Mouse (Mus musculus) C2C12 (cell line): ENCODE measurements around the gene Lgals8. TPM values are rescaled to one million over a fixed set of nuclear protein-coding genes. Genes with fewer than 3 reads are reported as not detected.

Source experiments
- H3K27me3 ChIP-seq: one replicate; pipeline ENCODE4 v1.6.1; 2011; ENCODE audit not compliant: control insufficient read depth, insufficient read depth, insufficient read length
- H3K36me3 ChIP-seq: one replicate; pipeline ENCODE4 v1.6.1; 2011; ENCODE audit not compliant: control insufficient read depth, insufficient read depth
- H3K4me3 ChIP-seq: one replicate; pipeline ENCODE4 v1.5.1; 2011; ENCODE audit warnings: mild to moderate bottlenecking, control low read depth; ENCODE audit not compliant: poor library complexity, insufficient read depth, severe bottlenecking
- H3K79me2 ChIP-seq: one replicate; pipeline ENCODE4 v1.6.1; 2011; ENCODE audit not compliant: control insufficient read depth, insufficient read depth
- H3K79me3 ChIP-seq: one replicate; pipeline ENCODE4 v1.6.1; 2011; ENCODE audit warnings: low read depth, control low read depth
- H3ac ChIP-seq: one replicate; pipeline ENCODE3; 2011; ENCODE audit warnings: low read depth; ENCODE audit not compliant: control insufficient read depth, insufficient read length
- CEBPB ChIP-seq: IDR thresholded peaks from one replicate; pipeline ENCODE4 v1.6.1; 2011; ENCODE audit warnings: low read depth, mild to moderate bottlenecking, control low read depth, moderate library complexity
- CTCF ChIP-seq: IDR thresholded peaks from one replicate; pipeline ENCODE4 v1.5.1; 2011; ENCODE audit not compliant: control insufficient read depth, insufficient read depth, insufficient read length
- FOSL1 ChIP-seq: IDR thresholded peaks from one replicate; pipeline ENCODE4 v1.8.0; 2011; ENCODE audit warnings: mild to moderate bottlenecking, low read length; ENCODE audit not compliant: poor library complexity, insufficient read depth, severe bottlenecking
- MAX ChIP-seq: IDR thresholded peaks from one replicate; pipeline ENCODE4 v1.6.1; 2011; ENCODE audit warnings: mild to moderate bottlenecking, control low read depth
- MYOD1 ChIP-seq: IDR thresholded peaks from one replicate; pipeline ENCODE4 v1.6.1; 2011; ENCODE audit warnings: low read depth; ENCODE audit not compliant: control insufficient read depth, insufficient read length
- MYOG ChIP-seq: IDR thresholded peaks from one replicate; pipeline ENCODE4 v1.6.1; 2011; ENCODE audit not compliant: control insufficient read depth, insufficient read length; ENCODE audit errors: extremely low read depth
- USF1 ChIP-seq: IDR thresholded peaks from one replicate; pipeline ENCODE4 v1.6.1; 2011; ENCODE audit warnings: low read depth, mild to moderate bottlenecking, control low read depth, moderate library complexity
- polyA plus RNA-seq: library from polyadenylated mRNA; unstranded; fragments of >200 nt; fragmentation: generic; extraction: Trizol; gene quantifications from one replicate; pipeline ENCODE4 v1.2.1, GENCODE M21; 2012; ENCODE audit warnings: missing spikeins

Lgals8 gene
- polyA plus RNA-seq, 1 experiment, result 16.3 TPM

- no peaks in the 10 kb centered on the region for H3K79me3 ChIP-seq
- H3ac ChIP-seq, result no peak overlapping the region
- no peak overlapping the region for H3K4me3 ChIP-seq
- no peaks in the 10 kb centered on the region for H3K27me3 ChIP-seq
- no peaks in the 10 kb centered on the region for H3K79me2 ChIP-seq
- no peaks in the 10 kb centered on the region for H3K36me3 ChIP-seq
- TF ChIP-seq FOSL1, result no peak
- no peak for TF ChIP-seq CEBPB
- TF ChIP-seq MYOG, result no peak
- TF ChIP-seq CTCF, result no peak
- TF ChIP-seq MAX, result no peak
- TF ChIP-seq USF1, result no peak
- TF ChIP-seq MYOD1, result no peak
Observed at GRCm38 (mm10) chr13:12485197-12485596, 20.5 kb upstream of the Lgals8 start.

DNA sequence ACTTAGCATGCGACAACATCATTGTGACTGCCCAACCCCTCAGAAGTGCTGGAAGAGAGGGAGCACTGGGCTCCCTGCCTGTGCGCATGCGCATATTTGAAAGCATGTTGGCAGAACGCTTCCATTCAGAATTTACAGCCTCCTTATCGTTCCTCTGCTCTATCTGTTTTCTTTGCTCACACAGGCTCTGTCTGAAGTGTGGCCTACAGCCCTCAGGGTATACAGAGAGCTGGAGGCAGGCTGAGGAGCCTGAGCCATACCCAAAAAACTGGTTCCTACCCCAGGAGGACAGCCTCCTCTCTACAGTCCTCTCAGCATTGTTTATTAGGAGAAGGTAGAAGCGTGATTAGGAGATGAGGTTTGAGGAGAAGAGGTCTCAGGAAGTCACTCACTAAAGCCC is 15.1 kb upstream of the Lgals8 start:
- Histone ChIP-seq H3K36me3 (no peaks in the 10 kb centered on the region), H3ac (no peak overlapping the region), H3K79me2 (no peaks in the 10 kb centered on the region), H3K4me3 (no peak overlapping the region), H3K79me3 (no peaks in the 10 kb centered on the region), H3K27me3 (no peaks in the 10 kb centered on the region)
- no peak for TF ChIP-seq USF1
- no peak for TF ChIP-seq CEBPB
- no peak for TF ChIP-seq MAX
- no peak for TF ChIP-seq MYOD1
- no peak for TF ChIP-seq MYOG
- TF ChIP-seq FOSL1, result no peak
- no peak for TF ChIP-seq CTCF

- Histone ChIP-seq H3ac (no peak overlapping the region), H3K4me3 (no peak overlapping the region)
- TF ChIP-seq CTCF (no peak), MYOD1 (no peak), CEBPB (no peak)
Observed at GRCm38 (mm10) chr13:12478301-12478700, 13.6 kb upstream of the Lgals8 start.

DNA sequence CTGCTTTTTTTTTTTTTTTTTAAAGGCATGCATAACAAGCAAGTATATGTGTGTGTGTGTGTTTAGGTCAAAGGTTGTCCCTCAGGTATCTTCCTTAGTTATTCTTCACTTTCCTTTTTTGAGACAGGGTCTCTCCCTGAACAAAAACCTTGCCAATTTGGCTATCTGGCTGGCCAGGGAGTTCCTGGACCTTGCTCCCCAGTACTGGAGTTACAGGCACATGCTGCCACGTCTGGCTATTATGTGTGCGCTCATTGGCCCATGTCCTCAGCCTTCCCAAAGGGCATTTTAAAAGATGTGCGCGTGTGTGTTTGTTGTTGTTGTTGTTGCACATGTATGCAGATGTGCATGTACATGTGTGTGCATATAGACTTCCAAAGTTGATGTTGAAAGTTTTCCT is 12.1 kb upstream of the Lgals8 start:
- no peak for TF ChIP-seq MAX
- no peak for TF ChIP-seq MYOD1
- no peak for TF ChIP-seq CEBPB
- TF ChIP-seq USF1, result no peak
- TF ChIP-seq MYOG, result no peak
- TF ChIP-seq CTCF, result no peak
- no peak for TF ChIP-seq FOSL1
- Histone ChIP-seq H3K79me3 (no peaks in the 10 kb centered on the region), H3ac (no peak overlapping the region), H3K4me3 (no peak overlapping the region), H3K27me3 (no peaks in the 10 kb centered on the region), H3K79me2 (no peaks in the 10 kb centered on the region), H3K36me3 (no peaks in the 10 kb centered on the region)

More at GRCm38 (mm10) chr13:12478301-12478700, 13.6 kb upstream of the Lgals8 start:
- H3K27me3 ChIP-seq, result no peaks in the 10 kb centered on the region
- no peaks in the 10 kb centered on the region for H3K79me3 ChIP-seq
- no peaks in the 10 kb centered on the region for H3K36me3 ChIP-seq
- no peaks in the 10 kb centered on the region for H3K79me2 ChIP-seq

GRCm38 (mm10) chr13:12475239-12475638 is 10.5 kb upstream of the Lgals8 start:
- TF ChIP-seq USF1, result no peak
- no peak for TF ChIP-seq CEBPB
- no peak for TF ChIP-seq MYOD1
- TF ChIP-seq MYOG, result no peak
- TF ChIP-seq FOSL1, result no peak
- no peak for TF ChIP-seq CTCF
- TF ChIP-seq MAX, result no peak
- no peaks in the 10 kb centered on the region for H3K36me3 ChIP-seq
- no peak overlapping the region for H3K4me3 ChIP-seq
- H3K27me3 ChIP-seq, result no peaks in the 10 kb centered on the region
- H3K79me2 ChIP-seq, result no peaks in the 10 kb centered on the region
- no peak overlapping the region for H3ac ChIP-seq
- no peaks in the 10 kb centered on the region for H3K79me3 ChIP-seq

- peak; percentile 38 for TF ChIP-seq CTCF
- TF ChIP-seq CEBPB, result no peak
- no peak for TF ChIP-seq MAX
- Histone ChIP-seq H3ac (peak overlapping the region; percentile 46), H3K79me2 (no peaks in the 10 kb centered on the region), H3K79me3 (no peaks in the 10 kb centered on the region), H3K36me3 (no peaks in the 10 kb centered on the region), H3K4me3 (no peak overlapping the region), H3K27me3 (no peaks in the 10 kb centered on the region)
Observed at GRCm38 (mm10) chr13:12473724-12474378, 9.1 kb upstream of the Lgals8 start.
